ENCODE assay signal across 1 mouse cellular context in genomic region chr2:120578286-120578685, GRCm38 (mm10).
TF ChIP-seq lines count a peak whose summit lies in the region.

No protein-coding gene starts in this region.

TF ChIP-seq in CH12.LX, 34 proteins besides CTCF, POLR2A, EP300 and RAD21:
- TF ChIP-seq MXI1 (IDR thresholded peaks at IDR 0.05; ENCODE audit: low read depth, low read length) (no peak), POLR2AphosphoS2 (IDR thresholded peaks at IDR 0.05; ENCODE audit: low read depth, low read length) (no peak), TCF12 (IDR thresholded peaks at IDR 0.05; ENCODE audit: low read depth, low read length) (no peak), ELF1 (IDR thresholded peaks at IDR 0.05; ENCODE audit: low read depth, low read length) (no peak), SIN3A (IDR thresholded peaks at IDR 0.05; ENCODE audit: low read length) (no peak), MAFK (IDR thresholded peaks at IDR 0.05; ENCODE audit: insufficient replicate concordance, low read length) (no peak), MYC (IDR thresholded peaks at IDR 0.05; ENCODE audit: low read depth, low read length) (no peak), IRF4 (IDR thresholded peaks at IDR 0.05; ENCODE audit: low read depth, low read length) (no peak), USF1 (IDR thresholded peaks at IDR 0.05; ENCODE audit: low read depth, low read length) (no peak), JUN (IDR thresholded peaks at IDR 0.05; ENCODE audit: insufficient read depth, low read depth, low read length) (peak; percentile 9; the same call in 1 of the 2 replicates), BHLHE40 (IDR thresholded peaks at IDR 0.05; ENCODE audit: low read depth, low read length) (peak; percentile 52), ZKSCAN1 (IDR thresholded peaks at IDR 0.05; ENCODE audit: borderline replicate concordance, low read depth, low read length) (no peak), PAX5 (IDR thresholded peaks at IDR 0.05; ENCODE audit: low read length) (no peak), CHD1 (IDR thresholded peaks at IDR 0.05; ENCODE audit: low read depth, low read length) (no peak), ETS1 (conservative IDR thresholded peaks at IDR 0.05; ENCODE audit: low read depth, low read length) (0 out of 2 replicates have a peak, but pooled peaks have one; percentile 15), KAT2A (IDR thresholded peaks at IDR 0.05; ENCODE audit: insufficient replicate concordance, low read length) (no peak), ZMIZ1 (IDR thresholded peaks at IDR 0.05; ENCODE audit: low read depth, low read length) (no peak), GABPA (IDR thresholded peaks at IDR 0.05; ENCODE audit: insufficient replicate concordance, low read depth, low read length) (no peak), NELFE (IDR thresholded peaks at IDR 0.05; ENCODE audit: low read depth, low read length) (no peak)
